ENCODE assay signal across 1 mouse cellular context in the genomic region with DNA sequence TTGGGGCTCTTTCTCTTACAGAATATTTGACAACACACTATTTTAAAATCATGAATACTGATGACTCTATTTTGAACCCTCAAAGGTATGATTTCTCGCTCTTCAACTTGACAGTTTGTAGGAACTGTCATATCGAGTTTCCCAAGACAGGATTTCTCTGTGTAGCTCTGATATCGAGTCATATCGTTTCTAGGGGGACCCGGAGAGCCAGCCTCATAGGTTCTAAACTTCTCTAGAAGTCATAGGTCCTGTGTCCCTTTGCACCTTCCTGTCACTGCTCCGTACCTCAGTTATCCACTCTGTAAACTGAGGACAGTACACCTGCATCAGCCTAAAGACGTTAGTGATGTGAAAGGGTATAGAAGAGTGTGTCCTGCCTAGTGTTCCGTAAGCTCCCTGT.
TF ChIP-seq lines count a peak whose summit lies in the region.

No protein-coding gene starts in this region.

TF ChIP-seq in MEL, 35 proteins besides CTCF, POLR2A, EP300 and RAD21:
- peak; percentile 87 for TF ChIP-seq SIN3A (IDR thresholded peaks at IDR 0.05; ENCODE audit: low read length)
- TF ChIP-seq JUND (IDR thresholded peaks at IDR 0.05; ENCODE audit: low read depth, low read length): no peak
- no peak for TF ChIP-seq MAX (IDR thresholded peaks at IDR 0.05; ENCODE audit: low read length)
- 0 out of 2 replicates have a peak, but pooled peaks have one; percentile 29 for TF ChIP-seq MYC (IDR thresholded peaks at IDR 0.05; ENCODE audit: low read depth, low read length)
- peak; percentile 27 for TF ChIP-seq MXI1 (IDR thresholded peaks at IDR 0.05; ENCODE audit: low read depth, low read length)
- peak; percentile 79 for TF ChIP-seq MYB (IDR thresholded peaks at IDR 0.05; ENCODE audit: low read depth, low read length)
- peak; percentile 55 for TF ChIP-seq TAL1 (IDR thresholded peaks at IDR 0.05; ENCODE audit: low read length)
- peak; percentile 87 for TF ChIP-seq GATA1 (IDR thresholded peaks at IDR 0.05; ENCODE audit: low read depth, low read length)
- peak; percentile 62; the same call in 1 of the 2 replicates for TF ChIP-seq TCF12 (IDR thresholded peaks at IDR 0.05; ENCODE audit: low read depth, low read length)
- peak; percentile 85 for TF ChIP-seq TBP (IDR thresholded peaks at IDR 0.05; ENCODE audit: low read depth, low read length)
- TF ChIP-seq NELFE (IDR thresholded peaks at IDR 0.05; ENCODE audit: low read depth, low read length): peak; percentile 48; the same call in 1 of the 2 replicates
- no peak for TF ChIP-seq ELF1 (IDR thresholded peaks at IDR 0.05; ENCODE audit: low read depth, low read length)
- TF ChIP-seq UBTF (IDR thresholded peaks at IDR 0.05; ENCODE audit: borderline replicate concordance, insufficient read depth, low read depth, low read length): no peak
- peak; percentile 50; the same call in 1 of the 2 replicates for TF ChIP-seq ETS1 (IDR thresholded peaks at IDR 0.05; ENCODE audit: low read depth, low read length)
- peak; percentile 70 for TF ChIP-seq RCOR1 (IDR thresholded peaks at IDR 0.05; ENCODE audit: low read depth, low read length)
